Mouse (Mus musculus): ENCODE measurements at regions not wholly inside any gene's neighbourhood (a gene's known extent, or its start where the extent isn't known, plus 50 kb on each side); places are given as distances from the start of the nearest gene placed in this dataset.

- WGBS = 93% methylated on average over 2 of the region's 2 CpGs
- ATAC-seq = peak; percentile 25; the same call in 1 of the 2 replicates
- no peaks in the 10 kb centered on the region for H3K4me1 ChIP-seq (replicated peaks)
- no peak overlapping the region for H3K4me3 ChIP-seq (replicated peaks)
- H3K4me2 ChIP-seq (replicated peaks) = no peak overlapping the region
- H3K9ac ChIP-seq = no peak overlapping the region
- no peak overlapping the region for H3K27ac ChIP-seq
- no peaks in the 10 kb centered on the region for H3K9me3 ChIP-seq
- H3K36me3 ChIP-seq = no peaks in the 10 kb centered on the region
- no peaks in the 10 kb centered on the region for H3K27me3 ChIP-seq (replicated peaks)
Observed at GRCm38 (mm10) chr1:45985892-45986291, 59.6 kb upstream of the Slc40a1 start.

- WGBS = 42% methylated on average over 2 of the region's 2 CpGs
- no peak overlapping the region for H3K4me2 ChIP-seq (replicated peaks)
- H3K9me3 ChIP-seq = no peaks in the 10 kb centered on the region
- H3K36me3 ChIP-seq = no peaks in the 10 kb centered on the region
- no peak overlapping the region for H3K27ac ChIP-seq
- no peak overlapping the region for H3K9ac ChIP-seq
- peak; percentile 61 for ATAC-seq
- H3K4me3 ChIP-seq (replicated peaks) = no peak overlapping the region
- no peaks in the 10 kb centered on the region for H3K27me3 ChIP-seq (replicated peaks)
- no peaks in the 10 kb centered on the region for H3K4me1 ChIP-seq (replicated peaks)
Observed at GRCm38 (mm10) chr1:45986676-45987075, 60.4 kb upstream of the Slc40a1 start.

- ATAC-seq = no peak
- 82% methylated on average over 1 of the region's 1 CpGs for WGBS
- no peak overlapping the region for H3K4me3 ChIP-seq (replicated peaks)
Observed at GRCm38 (mm10) chr1:46002255-46002654, 63.9 kb upstream of the Dnah7b start.

GRCm38 (mm10) chr1:46003472-46003871, 62.6 kb upstream of the Dnah7b start:
- H3K4me2 ChIP-seq (replicated peaks) = no peak overlapping the region
- no peaks in the 10 kb centered on the region for H3K9me3 ChIP-seq
- H3K4me3 ChIP-seq (replicated peaks) = no peak overlapping the region
- no peaks in the 10 kb centered on the region for H3K36me3 ChIP-seq
- no peaks in the 10 kb centered on the region for H3K4me1 ChIP-seq (replicated peaks)
- H3K27me3 ChIP-seq (replicated peaks) = no peaks in the 10 kb centered on the region
- H3K9ac ChIP-seq = no peak overlapping the region
- ATAC-seq = peak; percentile 75
- 50% methylated on average over 2 of the region's 2 CpGs for WGBS
- H3K27ac ChIP-seq = no peak overlapping the region

More at GRCm38 (mm10) chr1:46002255-46002654, 63.9 kb upstream of the Dnah7b start:
- H3K36me3 ChIP-seq = no peaks in the 10 kb centered on the region
- no peak overlapping the region for H3K9ac ChIP-seq
- no peaks in the 10 kb centered on the region for H3K4me1 ChIP-seq (replicated peaks)
- no peaks in the 10 kb centered on the region for H3K9me3 ChIP-seq
- no peaks in the 10 kb centered on the region for H3K27me3 ChIP-seq (replicated peaks)
- H3K27ac ChIP-seq = no peak overlapping the region
- H3K4me2 ChIP-seq (replicated peaks) = no peak overlapping the region

- Histone ChIP-seq H3K27ac (no peak overlapping the region), H3K27me3 (replicated peaks) (no peaks in the 10 kb centered on the region), H3K4me3 (replicated peaks) (no peak overlapping the region), H3K36me3 (no peaks in the 10 kb centered on the region), H3K9me3 (no peaks in the 10 kb centered on the region), H3K4me2 (replicated peaks) (no peak overlapping the region), H3K4me1 (replicated peaks) (no peaks in the 10 kb centered on the region), H3K9ac (no peak overlapping the region)
- ATAC-seq = peak; percentile 39; the same call in 1 of the 2 replicates
Observed at GRCm38 (mm10) chr1:46006790-46007189, 59.3 kb upstream of the Dnah7b start.

All from intestine, embryonic 15.5 days (tissue).